Mouse (Mus musculus): ENCODE results near the gene Car9. TPM values are rescaled to one million over a fixed set of nuclear protein-coding genes. Genes with fewer than 3 reads are reported as not detected.
A peak's percentile ranks its signal among the peaks of the same experiment; 100 is the strongest.

The Car9 gene
- total and polyA plus RNA-seq, 3 experiments = not detected

- no peaks in the 10 kb centered on the region for H3K9me3 ChIP-seq (replicated peaks; ENCODE audit: low read length)
- no peak overlapping the region for H3K9ac ChIP-seq (ENCODE audit: insufficient read depth, low read depth)
- no peak overlapping the region for H3K4me2 ChIP-seq (ENCODE audit: insufficient read depth, low read depth, poor library complexity, severe bottlenecking)
- TF ChIP-seq MAZ (IDR thresholded peaks at IDR 0.05; ENCODE audit: low read depth, low read length) (no peak), USF1 (IDR thresholded peaks at IDR 0.05; ENCODE audit: low read depth, low read length) (no peak), EP300 (IDR thresholded peaks at IDR 0.05; ENCODE audit: low read length) (no peak), RAD21 (IDR thresholded peaks at IDR 0.05; ENCODE audit: low read depth, low read length) (no peak), JUN (IDR thresholded peaks at IDR 0.05; ENCODE audit: insufficient read depth, low read depth, low read length) (no peak), ZMIZ1 (IDR thresholded peaks at IDR 0.05; ENCODE audit: low read depth, low read length) (no peak), CHD1 (IDR thresholded peaks at IDR 0.05; ENCODE audit: low read depth, low read length) (no peak), GABPA (IDR thresholded peaks at IDR 0.05; ENCODE audit: insufficient replicate concordance, low read depth, low read length) (no peak), ZC3H11A (IDR thresholded peaks at IDR 0.05; ENCODE audit: low read depth, low read length) (no peak), TCF12 (IDR thresholded peaks at IDR 0.05; ENCODE audit: low read depth, low read length) (no peak), ZNF384 (IDR thresholded peaks at IDR 0.05; ENCODE audit: low read depth, low read length) (no peak), ELF1 (IDR thresholded peaks at IDR 0.05; ENCODE audit: low read depth, low read length) (no peak), SIN3A (IDR thresholded peaks at IDR 0.05; ENCODE audit: low read length) (no peak), RCOR1 (conservative IDR thresholded peaks at IDR 0.05; ENCODE audit: low read depth, low read length) (no peak), BHLHE40 (IDR thresholded peaks at IDR 0.05; ENCODE audit: low read depth, low read length) (no peak)
- H3K27me3 ChIP-seq (replicated peaks) = peaks cover 94% of the 10 kb centered on the region
- DNase-seq (ENCODE audit: extremely low read depth) = no peak
- in situ Hi-C loops (cut with MboI; ENCODE audit: low pct_ligation_motif_present, low pct_unique_long_range_greater_than_20kb, low sequenced_read_pairs) = no loop called here
- no peaks in the 10 kb centered on the region for H3K79me2 ChIP-seq (replicated peaks; ENCODE audit: control insufficient read depth, extremely low read depth, insufficient read depth, poor library complexity, severe bottlenecking)
- no peaks in the 10 kb centered on the region for H3K36me3 ChIP-seq (replicated peaks in 1 of 2; ENCODE audit: control insufficient read depth in 1 of 2, insufficient read depth in 1 of 2, low read length in 1 of 2)
- no peaks in the 10 kb centered on the region for H3K4me1 ChIP-seq (ENCODE audit: control insufficient read depth in 1 of 2, insufficient read depth in 2 of 2)
- no peak overlapping the region for H3K4me3 ChIP-seq (replicated peaks in 1 of 3; ENCODE audit: low read depth in 2 of 3, low read length in 2 of 3, poor library complexity in 1 of 3)
- no peak overlapping the region for H3K27ac ChIP-seq (ENCODE audit: insufficient read depth, low read depth)
- dilution Hi-C loops (cut with MboI; ENCODE audit: extremely low pct_ligation_motif_present, extremely low pct_unique_long_range_greater_than_20kb, low sequenced_read_pairs) = no loop called here
Measured at GRCm38 (mm10) chr4:43506074-43506473, 692 bp upstream of the Car9 start.

- Histone ChIP-seq H3K9me3 (replicated peaks; ENCODE audit: low read length) (no peaks in the 10 kb centered on the region), H3K27me3 (replicated peaks) (peaks cover 88% of the 10 kb centered on the region), H3K36me3 (replicated peaks in 1 of 2; ENCODE audit: control insufficient read depth in 1 of 2, insufficient read depth in 1 of 2, low read length in 1 of 2) (no peaks in the 10 kb centered on the region), H3K79me2 (replicated peaks; ENCODE audit: control insufficient read depth, extremely low read depth, insufficient read depth, poor library complexity, severe bottlenecking) (no peaks in the 10 kb centered on the region), H3K27ac (ENCODE audit: insufficient read depth, low read depth) (no peak overlapping the region), H3K4me2 (ENCODE audit: insufficient read depth, low read depth, poor library complexity, severe bottlenecking) (peak overlapping the region; percentile 18; the same call in 1 of the 2 replicates), H3K9ac (ENCODE audit: insufficient read depth, low read depth) (no peak overlapping the region), H3K4me1 (ENCODE audit: control insufficient read depth in 1 of 2, insufficient read depth in 2 of 2) (no peaks in the 10 kb centered on the region), H3K4me3 (replicated peaks in 1 of 3; ENCODE audit: low read depth in 2 of 3, low read length in 2 of 3, poor library complexity in 1 of 3) (no peak overlapping the region)
- in situ Hi-C loops (cut with MboI; ENCODE audit: low pct_ligation_motif_present, low pct_unique_long_range_greater_than_20kb, low sequenced_read_pairs) (no loop called here), dilution Hi-C loops (cut with MboI; ENCODE audit: extremely low pct_ligation_motif_present, extremely low pct_unique_long_range_greater_than_20kb, low sequenced_read_pairs) (no loop called here)
- no peak for DNase-seq (ENCODE audit: extremely low read depth)
- TF ChIP-seq EP300 (IDR thresholded peaks at IDR 0.05; ENCODE audit: low read length) (no peak), ZNF384 (IDR thresholded peaks at IDR 0.05; ENCODE audit: low read depth, low read length) (no peak), NRF1 (IDR thresholded peaks at IDR 0.05; ENCODE audit: low read depth, low read length) (no peak), MEF2A (IDR thresholded peaks at IDR 0.05; ENCODE audit: borderline replicate concordance, low read depth, low read length) (no peak), USF1 (IDR thresholded peaks at IDR 0.05; ENCODE audit: low read depth, low read length) (no peak), KAT2A (IDR thresholded peaks at IDR 0.05; ENCODE audit: insufficient replicate concordance, low read length) (no peak), BHLHE40 (IDR thresholded peaks at IDR 0.05; ENCODE audit: low read depth, low read length) (no peak), MYC (IDR thresholded peaks at IDR 0.05; ENCODE audit: low read depth, low read length) (no peak)
Measured at GRCm38 (mm10) chr4:43507938-43508665, 1.3 kb downstream of the Car9 start.

Measured in CH12.LX (cell line).